Mouse (Mus musculus) neural tube, embryonic 15.5 days (tissue): ENCODE measurements around the gene Tor1aip1. TPM values are rescaled to one million over a fixed set of nuclear protein-coding genes. Genes with fewer than 3 reads are reported as not detected.
A peak's percentile ranks its signal among the peaks of the same experiment; 100 is the strongest.

Source experiments
- ATAC-seq: fragments of 200-750 bp; cut with Nextera tagmentation; 2 replicates; pipeline ENCODE4 v1.8.0; 2017; ENCODE audit warnings: mild to moderate bottlenecking, moderate TSS enrichment, moderate library complexity; ENCODE audit not compliant: low FRiP score
- H3K27ac ChIP-seq: fragments of 300-500 bp; sonication (generic); replicated peaks from 2 replicates; pipeline ENCODE4 v1.5.1; 2015; ENCODE audit warnings: mild to moderate bottlenecking, inconsistent platforms
- H3K27me3 ChIP-seq: fragments of 300-500 bp; sonication (generic); replicated peaks from 2 replicates; pipeline ENCODE4 v1.6.1; 2015; ENCODE audit warnings: inconsistent platforms
- H3K36me3 ChIP-seq: fragments of 300-500 bp; sonication (generic); 2 replicates; pipeline ENCODE4 v1.6.1; 2015; ENCODE audit warnings: inconsistent platforms
- H3K4me1 ChIP-seq: fragments of 300-500 bp; sonication (generic); 2 replicates; pipeline ENCODE4 v1.6.1; 2015; ENCODE audit warnings: inconsistent platforms
- H3K4me2 ChIP-seq: fragments of 300-500 bp; sonication (generic); 2 replicates; pipeline ENCODE4 v1.6.1; 2015; ENCODE audit warnings: inconsistent platforms, mild to moderate bottlenecking, moderate library complexity
- H3K4me3 ChIP-seq: fragments of 300-500 bp; sonication (generic); replicated peaks from 2 replicates; pipeline ENCODE4 v1.5.1; 2015; ENCODE audit warnings: mild to moderate bottlenecking, inconsistent platforms
- H3K9ac ChIP-seq: fragments of 300-500 bp; sonication (generic); replicated peaks from 2 replicates; pipeline ENCODE4 v1.6.1; 2015; ENCODE audit warnings: mild to moderate bottlenecking, inconsistent platforms
- H3K9me3 ChIP-seq: fragments of 300-500 bp; sonication (generic); replicated peaks from 2 replicates; pipeline ENCODE4 v1.6.1; 2016; ENCODE audit warnings: inconsistent platforms
- WGBS: fragments of 180-500 bp; shearing (Covaris S2); methylation state at CpG from one replicate; pipeline ENCODE4 v1.1.7; 2015; ENCODE audit warnings: mixed read lengths; 5-methylcytosine and 5-hydroxymethylcytosine counted together
- polyA plus RNA-seq: library from polyadenylated mRNA; unstranded; fragments of >200 nt; fragmentation: Nextera tagmentation; extraction: Ambion mirVana; gene quantifications from 2 replicates; pipeline ENCODE4 v1.2.1, GENCODE M21; 2015

The Tor1aip1 gene
- polyA plus RNA-seq, result 20.4 and 22.6 TPM in 2 replicates

DNA sequence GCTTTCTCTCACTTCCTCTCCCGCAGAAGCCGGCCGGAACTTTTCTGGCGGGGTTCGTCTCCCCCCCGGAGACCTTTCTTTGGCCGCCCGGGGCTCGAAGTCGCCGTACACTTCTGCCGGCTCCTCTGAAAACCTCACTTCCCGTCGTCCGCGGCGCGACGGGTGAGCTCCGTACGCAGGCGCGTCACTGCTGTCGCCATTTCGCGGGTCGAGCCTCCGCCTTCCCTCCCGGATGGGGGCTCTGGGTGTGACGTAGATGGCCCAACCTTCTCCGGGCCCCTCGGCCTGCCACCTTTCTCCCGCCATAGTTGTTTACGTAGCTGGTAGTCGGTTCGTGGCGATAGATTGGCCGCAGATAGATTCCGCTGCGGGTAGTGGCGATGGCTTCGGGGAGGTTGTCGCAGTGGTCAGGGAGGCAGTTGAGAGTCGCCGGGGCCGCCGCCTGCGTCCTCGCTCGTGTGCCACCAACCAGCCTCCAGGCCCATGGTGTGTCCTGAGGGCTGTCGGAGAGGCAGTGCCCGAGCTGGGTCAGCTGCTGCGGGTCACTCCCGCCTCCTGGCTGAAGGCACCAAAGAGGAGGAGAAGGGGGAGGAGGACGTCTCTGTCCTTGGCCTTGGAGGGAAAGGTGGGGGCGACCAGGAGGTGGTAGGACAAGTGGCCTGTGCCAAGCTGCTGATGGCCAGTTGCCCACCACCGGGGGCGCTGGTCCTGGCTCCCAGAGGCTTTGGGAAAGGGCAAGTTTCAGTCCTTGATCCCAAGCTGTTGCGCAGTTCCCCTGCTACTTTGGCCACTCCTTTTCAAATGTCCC, at the start of gene Tor1aip1:
Gene Tor1aip1, minus strand, starts transcription at position 551 of the 808 bp plus-strand sequence.
- ATAC-seq, result peak; percentile 97
- H3K27me3 ChIP-seq, result no peaks in the 10 kb centered on the region
- H3K4me2 ChIP-seq, result peak within 1 kb of the TSS; percentile 63
- peak within 1 kb of the TSS; percentile 78 for H3K9ac ChIP-seq
- H3K27ac ChIP-seq, result peak within 1 kb of the TSS; percentile 96
- no peaks in the 10 kb centered on the region for H3K9me3 ChIP-seq
- peak within 1 kb of the TSS; percentile 75 for H3K4me3 ChIP-seq
- under 1% methylated on average over 59 of the region's 59 CpGs for WGBS
- H3K4me1 ChIP-seq, result peaks cover 22% of the 10 kb centered on the region
- H3K36me3 ChIP-seq, result peaks cover 23% of the 10 kb centered on the region

- Histone ChIP-seq H3K9ac (no peak overlapping the region), H3K27ac (no peak overlapping the region), H3K9me3 (no peaks in the 10 kb centered on the region), H3K27me3 (0 out of 2 replicates have a peak, but pooled peaks cover 3% of the 10 kb centered on the region), H3K36me3 (no peaks in the 10 kb centered on the region), H3K4me2 (no peak overlapping the region), H3K4me1 (peaks cover 5% of the 10 kb centered on the region; the same call in 1 of the 2 replicates), H3K4me3 (no peak overlapping the region)
- WGBS, result 61% methylated on average over 5 of the region's 5 CpGs
- ATAC-seq, result peak; percentile 38; the same call in 1 of the 2 replicates
Measured at GRCm38 (mm10) chr1:156085770-156086169, 49.5 kb upstream of the Tor1aip1 start.

DNA sequence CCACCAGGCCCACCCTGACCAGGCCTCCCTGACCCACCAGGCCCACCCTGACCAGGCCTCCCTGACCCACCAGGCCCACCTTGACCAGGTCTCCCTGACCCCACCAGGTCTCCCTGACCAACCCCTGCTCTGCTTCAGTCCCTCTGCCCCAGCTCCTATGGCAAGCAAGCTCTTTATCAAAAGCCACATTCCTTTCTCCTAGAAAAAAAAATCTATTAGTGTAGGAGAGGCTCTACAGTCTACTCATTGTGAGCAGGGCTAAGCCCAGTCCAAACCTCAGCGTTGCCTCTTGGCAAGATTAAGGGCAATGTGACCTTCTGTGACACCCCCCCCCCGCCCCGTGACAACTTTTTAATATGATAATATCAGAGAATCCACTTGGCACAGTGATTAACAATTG, 48.3 kb upstream of the Tor1aip1 start:
- 87% methylated on average over 3 of the region's 3 CpGs for WGBS
- Histone ChIP-seq H3K4me3 (no peak overlapping the region), H3K36me3 (no peaks in the 10 kb centered on the region), H3K27me3 (0 out of 2 replicates have a peak, but pooled peaks cover 3% of the 10 kb centered on the region), H3K9me3 (no peaks in the 10 kb centered on the region), H3K4me2 (no peak overlapping the region), H3K4me1 (no peaks in the 10 kb centered on the region), H3K27ac (no peak overlapping the region), H3K9ac (no peak overlapping the region)
- ATAC-seq, result no peak

DNA sequence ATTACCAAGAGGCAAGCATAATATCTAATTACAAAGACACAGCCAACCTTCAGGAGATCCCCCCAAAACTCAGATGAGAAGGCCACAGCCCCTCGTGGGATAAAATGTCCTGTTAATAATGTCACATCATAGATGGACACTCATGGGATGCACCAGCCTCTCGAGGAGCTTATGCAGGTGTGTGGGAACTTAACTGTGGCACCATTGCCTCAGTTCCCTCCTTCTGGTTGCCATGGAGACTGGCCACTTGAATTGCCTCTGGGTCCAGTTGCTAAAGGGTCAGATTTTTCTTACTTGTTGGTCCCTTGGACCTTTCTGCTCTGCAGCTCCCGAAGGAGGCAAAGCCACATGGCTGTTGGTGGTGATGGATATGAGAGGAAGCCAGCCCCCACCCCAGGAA, 41.4 kb upstream of the Tor1aip1 start:
- no peak overlapping the region for H3K9ac ChIP-seq
- H3K4me2 ChIP-seq, result no peak overlapping the region
- no peak for ATAC-seq
- H3K27ac ChIP-seq, result no peak overlapping the region
- no peaks in the 10 kb centered on the region for H3K27me3 ChIP-seq
- H3K4me1 ChIP-seq, result no peaks in the 10 kb centered on the region
- no peaks in the 10 kb centered on the region for H3K36me3 ChIP-seq
- 72% methylated on average over 3 of the region's 3 CpGs for WGBS
- H3K4me3 ChIP-seq, result no peak overlapping the region
- no peaks in the 10 kb centered on the region for H3K9me3 ChIP-seq

DNA sequence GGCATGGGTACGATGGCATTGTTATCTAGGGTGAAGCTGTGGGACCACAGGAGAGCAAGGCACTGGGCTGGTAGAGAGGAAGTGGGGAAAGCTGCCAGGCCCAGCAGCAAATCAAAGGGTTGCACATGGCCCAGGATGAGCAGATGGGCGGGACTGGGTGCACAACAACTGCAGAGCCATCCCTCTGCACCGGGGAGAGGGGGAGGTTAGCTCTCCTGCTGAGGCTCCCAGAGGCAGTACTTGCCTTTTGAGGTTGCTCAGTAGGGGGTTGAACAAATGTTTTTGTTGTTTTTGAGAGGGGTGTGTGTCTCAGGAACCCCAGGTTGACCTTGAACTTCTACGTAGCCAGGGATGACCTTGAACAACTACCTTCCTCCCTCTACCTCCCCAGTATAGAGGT, 40.2 kb upstream of the Tor1aip1 start:
- Histone ChIP-seq H3K9me3 (no peaks in the 10 kb centered on the region), H3K27ac (no peak overlapping the region), H3K4me2 (no peak overlapping the region), H3K4me1 (no peaks in the 10 kb centered on the region), H3K4me3 (no peak overlapping the region), H3K27me3 (no peaks in the 10 kb centered on the region), H3K36me3 (no peaks in the 10 kb centered on the region), H3K9ac (no peak overlapping the region)
- ATAC-seq, result no peak
- WGBS, result 55% methylated on average over 4 of the region's 4 CpGs

GRCm38 (mm10) chr1:156074575-156074974, 38.3 kb upstream of the Tor1aip1 start:
- Histone ChIP-seq H3K9ac (no peak overlapping the region), H3K4me2 (no peak overlapping the region)

GRCm38 (mm10) chr1:156073169-156073821, 37.0 kb upstream of the Tor1aip1 start:
- whole genome bisulfite sequencing, result 70% methylated on average over 15 of the region's 15 CpGs
- no peak overlapping the region for H3K4me2 ChIP-seq
- ATAC-seq, result no peak
- H3K36me3 ChIP-seq, result no peaks in the 10 kb centered on the region
- no peak overlapping the region for H3K9ac ChIP-seq
- no peaks in the 10 kb centered on the region for H3K4me1 ChIP-seq
- no peak overlapping the region for H3K27ac ChIP-seq
- H3K4me3 ChIP-seq, result no peak overlapping the region
- no peaks in the 10 kb centered on the region for H3K27me3 ChIP-seq
- H3K9me3 ChIP-seq, result no peaks in the 10 kb centered on the region

More at GRCm38 (mm10) chr1:156074575-156074974, 38.3 kb upstream of the Tor1aip1 start:
- Histone ChIP-seq H3K36me3 (no peaks in the 10 kb centered on the region), H3K4me1 (no peaks in the 10 kb centered on the region), H3K27ac (no peak overlapping the region), H3K9me3 (no peaks in the 10 kb centered on the region), H3K4me3 (no peak overlapping the region), H3K27me3 (no peaks in the 10 kb centered on the region)
- 70% methylated on average over 8 of the region's 8 CpGs for WGBS
- ATAC-seq, result no peak

- H3K27ac ChIP-seq, result no peak overlapping the region
Measured at GRCm38 (mm10) chr1:156070106-156070505, 33.8 kb upstream of the Tor1aip1 start.

GRCm38 (mm10) chr1:156066133-156066532, 29.9 kb upstream of the Tor1aip1 start:
- no peaks in the 10 kb centered on the region for H3K9me3 ChIP-seq
- no peaks in the 10 kb centered on the region for H3K4me1 ChIP-seq
- H3K27me3 ChIP-seq, result no peaks in the 10 kb centered on the region
- ATAC-seq, result no peak
- no peak overlapping the region for H3K4me3 ChIP-seq
- no peak overlapping the region for H3K4me2 ChIP-seq
- no peak overlapping the region for H3K27ac ChIP-seq
- 76% methylated on average over 3 of the region's 3 CpGs for WGBS
- H3K9ac ChIP-seq, result no peak overlapping the region
- H3K36me3 ChIP-seq, result peaks cover 34% of the 10 kb centered on the region

More at GRCm38 (mm10) chr1:156070106-156070505, 33.8 kb upstream of the Tor1aip1 start:
- Histone ChIP-seq H3K4me3 (no peak overlapping the region), H3K4me1 (no peaks in the 10 kb centered on the region), H3K9me3 (no peaks in the 10 kb centered on the region), H3K9ac (no peak overlapping the region), H3K4me2 (no peak overlapping the region), H3K27me3 (no peaks in the 10 kb centered on the region), H3K36me3 (peaks cover 9% of the 10 kb centered on the region)
- WGBS, result 89% methylated on average over 14 of the region's 14 CpGs
- no peak for ATAC-seq

DNA sequence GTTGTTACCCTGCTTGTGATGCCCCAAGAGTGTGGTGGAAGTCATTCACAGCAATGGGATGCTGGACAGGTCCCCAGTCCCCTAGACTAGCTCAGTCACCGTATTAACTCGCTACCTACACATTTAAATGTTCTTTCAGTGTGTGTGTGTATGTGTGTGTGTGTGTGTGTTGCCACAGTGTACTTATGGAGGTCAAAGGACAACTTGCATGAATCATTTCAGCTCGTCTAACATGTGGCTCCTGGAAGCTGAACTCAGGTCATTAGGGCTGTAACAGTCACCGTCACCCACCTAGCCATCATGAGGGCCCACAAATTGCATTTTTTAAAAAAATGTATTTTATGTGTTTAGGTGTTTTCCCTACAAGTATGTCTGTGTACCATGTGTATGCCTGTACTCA, 25.9 kb upstream of the Tor1aip1 start:
- H3K4me3 ChIP-seq, result no peak overlapping the region
- no peaks in the 10 kb centered on the region for H3K27me3 ChIP-seq
- no peaks in the 10 kb centered on the region for H3K4me1 ChIP-seq
- no peak overlapping the region for H3K9ac ChIP-seq
- H3K36me3 ChIP-seq, result peaks cover 34% of the 10 kb centered on the region
- H3K4me2 ChIP-seq, result no peak overlapping the region
- H3K27ac ChIP-seq, result no peak overlapping the region
- ATAC-seq, result no peak
- WGBS, result 91% methylated on average over 4 of the region's 4 CpGs
- no peaks in the 10 kb centered on the region for H3K9me3 ChIP-seq

GRCm38 (mm10) chr1:156058207-156058606, 21.9 kb upstream of the Tor1aip1 start:
- WGBS, result 96% methylated on average over 2 of the region's 2 CpGs
- no peak overlapping the region for H3K27ac ChIP-seq
- H3K9ac ChIP-seq, result no peak overlapping the region
- peaks cover 16% of the 10 kb centered on the region for H3K36me3 ChIP-seq
- H3K4me3 ChIP-seq, result no peak overlapping the region
- no peaks in the 10 kb centered on the region for H3K9me3 ChIP-seq
- no peaks in the 10 kb centered on the region for H3K4me1 ChIP-seq
- no peak overlapping the region for H3K4me2 ChIP-seq
- no peak for ATAC-seq
- no peaks in the 10 kb centered on the region for H3K27me3 ChIP-seq

GRCm38 (mm10) chr1:156046688-156047087, 10.4 kb upstream of the Tor1aip1 start:
- Histone ChIP-seq H3K36me3 (peaks cover 19% of the 10 kb centered on the region), H3K9ac (no peak overlapping the region), H3K4me2 (no peak overlapping the region), H3K27ac (no peak overlapping the region), H3K9me3 (no peaks in the 10 kb centered on the region), H3K27me3 (no peaks in the 10 kb centered on the region), H3K4me1 (peaks cover 16% of the 10 kb centered on the region), H3K4me3 (no peak overlapping the region)
- WGBS, result 73% methylated on average over 3 of the region's 3 CpGs
- ATAC-seq, result no peak
